Mouse (Mus musculus) spleen, adult 2 months (tissue): Measurements from ENCODE around the gene Ngdn.

Experiments
- CTCF ChIP-seq: fragments of 200-500 bp; IDR thresholded peaks from 2 replicates; pipeline ENCODE4 v1.5.1; 2011; ENCODE audit warnings: mild to moderate bottlenecking, inconsistent platforms; ENCODE audit not compliant: insufficient read depth, insufficient read length, insufficient replicate concordance; ENCODE audit errors: extremely low read depth
- POLR2A ChIP-seq: fragments of 200-500 bp; IDR thresholded peaks from 2 replicates; pipeline ENCODE4 v1.6.1; 2011; ENCODE audit warnings: low read depth, low read length, inconsistent platforms

DNA sequence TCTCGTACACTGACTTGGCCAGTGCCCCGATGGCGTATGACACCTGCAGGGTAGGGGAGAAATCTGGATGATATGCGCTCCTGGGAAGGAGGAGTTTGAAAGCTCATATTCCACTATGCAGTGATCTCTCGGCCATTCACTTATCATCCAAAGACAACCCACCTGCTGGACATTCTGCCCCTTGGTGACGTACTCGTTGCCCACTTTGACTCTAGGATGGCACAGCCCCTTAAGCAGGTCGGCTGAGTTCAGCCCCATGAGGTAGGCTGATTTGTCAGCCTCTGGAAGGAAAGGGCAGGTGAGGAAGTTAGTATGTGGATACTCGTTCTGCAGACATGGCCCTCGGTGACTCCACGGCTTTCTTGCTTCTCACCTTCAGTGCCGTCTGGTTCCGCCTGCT is 26.4 kb upstream of the Ngdn start:
- no peak for TF ChIP-seq POLR2A
- no peak for TF ChIP-seq CTCF
